8 mouse cellular contexts compared by ENCODE assay signal in the genomic region with DNA sequence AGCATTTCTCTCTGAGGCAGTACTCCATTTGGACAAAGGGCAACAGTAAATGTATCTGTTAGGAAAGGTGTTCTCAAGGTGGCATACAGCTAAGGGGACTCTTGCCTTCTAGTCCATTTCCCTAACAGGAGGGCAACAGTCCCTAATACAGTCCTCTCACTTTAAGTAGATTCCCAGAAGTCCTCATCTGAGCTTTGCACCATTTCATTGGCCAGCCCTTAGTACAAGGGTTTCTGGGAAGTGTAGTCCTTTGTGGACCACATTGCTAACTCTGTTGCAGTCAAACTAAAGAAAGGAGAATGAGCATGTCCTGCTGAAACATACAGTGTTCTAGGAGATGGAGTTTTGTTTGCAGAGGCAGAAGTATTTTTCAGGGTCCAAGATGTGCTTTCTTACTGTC. TPM values are rescaled to one million over a fixed set of nuclear protein-coding genes. Genes with fewer than 3 reads are reported as not detected.
A peak's percentile ranks its signal among the peaks of the same experiment; 100 is the strongest.
DNase-seq lines count a peak whose midpoint lies in the region; ATAC-seq lines count a peak whose summit lies in the region.

No protein-coding gene starts in this region.

- no peak overlapping the region for H3K27ac ChIP-seq in neural tube, embryonic 14.5 days (ENCODE audit: low read depth, low read length)

- no peak overlapping the region; the same call in 1 of the 2 replicates for H3K9ac ChIP-seq in neural tube, embryonic 14.5 days (replicated peaks; ENCODE audit: low read depth, low read length)

- no peaks in the 10 kb centered on the region for H3K4me1 ChIP-seq in neural tube, embryonic 14.5 days (ENCODE audit: control insufficient read depth, insufficient read depth, low read length)

- H3K9me3 ChIP-seq in neural tube, embryonic 14.5 days (ENCODE audit: control insufficient read depth, low read length), result no peaks in the 10 kb centered on the region

- H3K4me3 ChIP-seq in neural tube, embryonic 14.5 days (ENCODE audit: low read depth, low read length), result no peak overlapping the region

- no peak for DNase-seq in frontal cortex, postnatal 10 days (ENCODE audit: low spot score in 2 of 2)
- DNase-seq in 3T3-L1 (ENCODE audit: low read depth, low spot score), result peak; percentile 53
- peak; percentile 27 to 52 for DNase-seq in kidney, postnatal 36 days
- DNase-seq in T-cell, adult 2 months (ENCODE audit: low spot score), result no peak
- DNase-seq in ovary, adult 18-20 months (ENCODE audit: low spot score), result no peak

- peak; percentile 94 for ATAC-seq in frontal cortex, adult (ENCODE audit: low TSS enrichment)
- ATAC-seq in common myeloid progenitor, adult 5-6 weeks (replicated peaks; ENCODE audit: low read depth, poor library complexity, severe bottlenecking), result peak; percentile 66
- peak; percentile 95 for ATAC-seq in neural tube, embryonic 14.5 days (ENCODE audit: low read depth)

- no peaks in the 10 kb centered on the region for H3K36me3 ChIP-seq in neural tube, embryonic 14.5 days (ENCODE audit: control insufficient read depth, insufficient read depth, low read length)

- H3K4me2 ChIP-seq in neural tube, embryonic 14.5 days (ENCODE audit: low read depth, low read length), result no peak overlapping the region

- H3K27me3 ChIP-seq in neural tube, embryonic 14.5 days (ENCODE audit: control insufficient read depth, insufficient read depth, low read length), result no peaks in the 10 kb centered on the region

RNA-seq across cellular contexts. Expression of gene Lrtm2, which starts 10.8 kb away (rescaled TPM):
- total RNA-seq in common myeloid progenitor, adult 5-6 weeks (2017), result 0.24 TPM in 1 of 2 replicates, not detected in the other
- 8.4 and 10.9 TPM in 2 replicates for polyA plus RNA-seq in neural tube, embryonic 14.5 days (2014; fragmentation: Nextera tagmentation; extraction: Ambion mirVana)

Comparison
In these comparisons a context has a peak if more than half of its experiments do, and no peak if none do; other contexts are left out.
1. DNase-seq: peak in 3T3-L1 (single experiment) and kidney, postnatal 36 days (2 of 2); none in frontal cortex, postnatal 10 days (0 of 2), T-cell, adult 2 months (single experiment) and ovary, adult 18-20 months (single experiment).
2. Peak in every context shown above with its lines, with median percentiles within 50 percentile points of each other: ATAC-seq.